Mouse (Mus musculus) liver, embryonic 13.5 days (tissue): ENCODE data around the gene Tcf7. TPM values are rescaled to one million over a fixed set of nuclear protein-coding genes. Genes with fewer than 3 reads are reported as not detected.
"Not testable (repeated sequence)": the region's sequence is repeated elsewhere in the genome, so short reads cannot be mapped to it uniquely, and the experiment has no call there.

Experiments used
- ATAC-seq: fragments of 200-750 bp; cut with Nextera tagmentation; 2 replicates; pipeline ENCODE4 v1.8.0; 2017; ENCODE audit warnings: low read depth, mild to moderate bottlenecking, moderate number of reproducible peaks, moderate library complexity
- DNase-seq: peaks from one replicate; pipeline ENCODE4 v3.0.0; 2022
- H3K27ac ChIP-seq: fragments of 300-500 bp; sonication (generic); 2 replicates; pipeline ENCODE4 v1.5.1; 2015; ENCODE audit warnings: moderate library complexity, mild to moderate bottlenecking, inconsistent platforms
- H3K27me3 ChIP-seq: fragments of 300-500 bp; sonication (generic); 2 replicates; pipeline ENCODE4 v1.6.1; 2015; ENCODE audit warnings: mild to moderate bottlenecking, inconsistent platforms
- H3K36me3 ChIP-seq: fragments of 300-500 bp; sonication (generic); 2 replicates; pipeline ENCODE4 v1.6.1; 2015; ENCODE audit warnings: mild to moderate bottlenecking, inconsistent platforms
- H3K4me1 ChIP-seq: fragments of 300-500 bp; sonication (generic); replicated peaks from 2 replicates; pipeline ENCODE4 v1.6.1; 2015; ENCODE audit warnings: inconsistent platforms
- H3K4me2 ChIP-seq: fragments of 300-500 bp; sonication (generic); 2 replicates; pipeline ENCODE4 v1.6.1; 2015; ENCODE audit warnings: inconsistent platforms, mild to moderate bottlenecking, moderate library complexity
- H3K4me3 ChIP-seq: fragments of 300-500 bp; sonication (generic); replicated peaks from 2 replicates; pipeline ENCODE4 v1.5.1; 2015; ENCODE audit warnings: mild to moderate bottlenecking, inconsistent platforms
- H3K9ac ChIP-seq: fragments of 300-500 bp; sonication (generic); 2 replicates; pipeline ENCODE4 v1.6.1; 2015; ENCODE audit warnings: mild to moderate bottlenecking, inconsistent platforms
- H3K9me3 ChIP-seq: fragments of 300-500 bp; sonication (generic); replicated peaks from 2 replicates; pipeline ENCODE4 v1.6.1; 2016; ENCODE audit warnings: inconsistent platforms
- WGBS: fragments of 180-500 bp; shearing (Covaris S2); methylation state at CpG from one replicate; pipeline ENCODE4 v1.1.7; 2015; ENCODE audit not compliant: insufficient replicate concordance; 5-methylcytosine and 5-hydroxymethylcytosine counted together
- polyA plus RNA-seq: library from polyadenylated mRNA; unstranded; fragments of >200 nt; fragmentation: Nextera tagmentation; extraction: Ambion mirVana; gene quantifications from 2 replicates; pipeline ENCODE4 v1.2.1, GENCODE M21; 2015

Tcf7 gene
- polyA plus RNA-seq, 1 experiment from 2014 or later = 1.9 TPM

- H3K4me2 ChIP-seq = no peak overlapping the region
- H3K27ac ChIP-seq = no peak overlapping the region
- 54% methylated on average over 6 of the region's 6 CpGs for WGBS
- H3K4me3 ChIP-seq = no peak overlapping the region
- H3K9me3 ChIP-seq = no peaks in the 10 kb centered on the region
- no peak for ATAC-seq
- DNase-seq = no peak
- no peak overlapping the region for H3K9ac ChIP-seq
- H3K4me1 ChIP-seq = 0 out of 2 replicates have a peak, but pooled peaks cover 8% of the 10 kb centered on the region
- no peaks in the 10 kb centered on the region for H3K36me3 ChIP-seq
- H3K27me3 ChIP-seq = 0 out of 2 replicates have a peak, but pooled peaks cover 5% of the 10 kb centered on the region
Observed at GRCm38 (mm10) chr11:52222891-52223290, 59.9 kb downstream of the Tcf7 start.

DNA sequence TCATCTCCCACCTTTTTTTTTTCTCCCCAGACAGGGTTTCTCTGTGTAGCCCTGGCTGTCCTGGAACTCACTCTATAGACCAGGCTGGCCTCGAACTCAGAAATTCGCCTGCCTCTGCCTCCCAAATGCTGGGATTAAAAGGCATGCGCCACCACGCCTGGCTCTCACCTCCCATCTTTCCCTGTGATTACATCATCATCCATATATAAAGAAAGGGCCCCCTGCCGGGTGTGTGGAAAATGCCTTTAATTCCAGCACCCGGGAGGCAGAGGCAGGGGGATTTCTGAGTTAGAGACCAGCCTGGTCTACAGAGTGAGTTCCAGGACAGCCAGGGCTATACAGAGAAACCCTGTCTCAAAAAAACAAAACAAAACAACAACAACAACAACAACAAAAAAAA, 60.9 kb downstream of the Tcf7 start:
- not testable (repeated sequence) for H3K36me3 ChIP-seq, H3K9ac ChIP-seq, H3K4me3 ChIP-seq, H3K4me2 ChIP-seq, H3K4me1 ChIP-seq, H3K27ac ChIP-seq, ATAC-seq, H3K9me3 ChIP-seq, H3K27me3 ChIP-seq, DNase-seq
- 73% methylated on average over 6 of the region's 6 CpGs for whole genome bisulfite sequencing

- no peaks in the 10 kb centered on the region for H3K9me3 ChIP-seq
- 0 out of 2 replicates have a peak, but pooled peaks cover 5% of the 10 kb centered on the region for H3K27me3 ChIP-seq
- H3K4me2 ChIP-seq = no peak overlapping the region
- no peak overlapping the region for H3K9ac ChIP-seq
- H3K27ac ChIP-seq = no peak overlapping the region
- WGBS = 6% methylated on average over 4 of the region's 4 CpGs
- H3K4me1 ChIP-seq = 0 out of 2 replicates have a peak, but pooled peaks cover 8% of the 10 kb centered on the region
- no peak overlapping the region for H3K4me3 ChIP-seq
- no peaks in the 10 kb centered on the region for H3K36me3 ChIP-seq
- ATAC-seq (no peak), DNase-seq (peak; percentile 16)
Observed at GRCm38 (mm10) chr11:52220282-52220681, 62.5 kb downstream of the Tcf7 start.

- no peak for ATAC-seq
- no peak within 1 kb of the TSS for H3K9ac ChIP-seq
- H3K4me3 ChIP-seq = no peak within 1 kb of the TSS
Observed at GRCm38 (mm10) chr11:52213887-52214286, 68.9 kb downstream of the Tcf7 start, which contains the start of gene Olfr1371. TSS of gene Olfr1371 (minus strand) at chr11:52213987.

More at GRCm38 (mm10) chr11:52213887-52214286, 68.9 kb downstream of the Tcf7 start, which contains the start of gene Olfr1371:
- no peak for DNase-seq
- no peak within 1 kb of the TSS for H3K27ac ChIP-seq
- no peaks in the 10 kb centered on the region for H3K4me1 ChIP-seq
- H3K27me3 ChIP-seq = no peaks in the 10 kb centered on the region
- no peaks in the 10 kb centered on the region for H3K9me3 ChIP-seq
- no peak within 1 kb of the TSS for H3K4me2 ChIP-seq
- H3K36me3 ChIP-seq = no peaks in the 10 kb centered on the region

Other genes with a start within 250 kb of the Tcf7 start
- gene Ppp2ca, start 184.3 kb downstream of the Tcf7 start, polyA plus RNA-seq = 37.6 and 41.1 TPM in 2 replicates
- not detected in 2 replicates for gene Olfr1373, start 137.5 kb downstream of the Tcf7 start, polyA plus RNA-seq
- not detected in 2 replicates for gene Olfr1371, start 69.0 kb downstream of the Tcf7 start, polyA plus RNA-seq
- gene Skp1a, start 51.0 kb downstream of the Tcf7 start, polyA plus RNA-seq = 377 and 461 TPM in 2 replicates
- gene Vdac1, start 77.8 kb upstream of the Tcf7 start, polyA plus RNA-seq = 153 and 175 TPM in 2 replicates
- gene 9530068E07Rik, start 113.4 kb upstream of the Tcf7 start, polyA plus RNA-seq = 53.6 and 69.1 TPM in 2 replicates